Mouse (Mus musculus) liver, embryonic 16.5 days (tissue): ENCODE data around the gene Nop16. TPM values are rescaled to one million over a fixed set of nuclear protein-coding genes. Genes with fewer than 3 reads are reported as not detected.

Experiments
- ATAC-seq: fragments of 200-750 bp; cut with Nextera tagmentation; 2 replicates; pipeline ENCODE4 v1.8.0; 2017; ENCODE audit warnings: low read depth, mild to moderate bottlenecking, moderate number of reproducible peaks, moderate library complexity
- H3K27ac ChIP-seq: fragments of 300-500 bp; sonication (generic); 2 replicates; pipeline ENCODE4 v1.5.1; 2014; ENCODE audit warnings: mild to moderate bottlenecking, low read length
- H3K27me3 ChIP-seq: fragments of 300-500 bp; sonication (generic); 2 replicates; pipeline ENCODE4 v1.6.1; 2014; ENCODE audit warnings: low read depth, low read length, mixed read lengths; ENCODE audit not compliant: control insufficient read depth, insufficient read depth
- H3K36me3 ChIP-seq: fragments of 300-500 bp; sonication (generic); 2 replicates; pipeline ENCODE4 v1.6.1; 2014; ENCODE audit warnings: mild to moderate bottlenecking; ENCODE audit not compliant: control insufficient read depth, insufficient read depth
- H3K4me1 ChIP-seq: fragments of 300-500 bp; sonication (generic); 2 replicates; pipeline ENCODE4 v1.6.1; 2014; ENCODE audit warnings: low read depth, low read length, mixed read lengths; ENCODE audit not compliant: control insufficient read depth
- H3K4me2 ChIP-seq: fragments of 300-500 bp; sonication (generic); 2 replicates; pipeline ENCODE4 v1.6.1; 2014; ENCODE audit warnings: low read depth, low read length, mixed read lengths
- H3K4me3 ChIP-seq: fragments of 300-500 bp; sonication (generic); 2 replicates; pipeline ENCODE4 v1.5.1; 2014; ENCODE audit warnings: low read depth, mild to moderate bottlenecking, low read length
- H3K9ac ChIP-seq: fragments of 300-500 bp; sonication (generic); 2 replicates; pipeline ENCODE4 v1.6.1; 2014; ENCODE audit warnings: low read depth, low read length
- H3K9me3 ChIP-seq: fragments of 300-500 bp; sonication (generic); replicated peaks from 2 replicates; pipeline ENCODE4 v1.6.1; 2016; ENCODE audit warnings: low read length; ENCODE audit not compliant: control insufficient read depth
- WGBS: fragments of 180-500 bp; shearing (Covaris S2); extraction: QIAGEN DNeasy Blood & Tissue Kit; methylation state at CpG from one replicate; pipeline ENCODE4 v1.1.7; 2014; ENCODE audit not compliant: insufficient replicate concordance; 5-methylcytosine and 5-hydroxymethylcytosine counted together
- polyA plus RNA-seq: library from polyadenylated mRNA; unstranded; fragments of >200 nt; fragmentation: Nextera tagmentation; extraction: Ambion mirVana; gene quantifications from 2 replicates; pipeline ENCODE4 v1.2.1, GENCODE M21; 2015

Nop16 gene
- polyA plus RNA-seq, result 37.9 and 41.0 TPM in 2 replicates

DNA sequence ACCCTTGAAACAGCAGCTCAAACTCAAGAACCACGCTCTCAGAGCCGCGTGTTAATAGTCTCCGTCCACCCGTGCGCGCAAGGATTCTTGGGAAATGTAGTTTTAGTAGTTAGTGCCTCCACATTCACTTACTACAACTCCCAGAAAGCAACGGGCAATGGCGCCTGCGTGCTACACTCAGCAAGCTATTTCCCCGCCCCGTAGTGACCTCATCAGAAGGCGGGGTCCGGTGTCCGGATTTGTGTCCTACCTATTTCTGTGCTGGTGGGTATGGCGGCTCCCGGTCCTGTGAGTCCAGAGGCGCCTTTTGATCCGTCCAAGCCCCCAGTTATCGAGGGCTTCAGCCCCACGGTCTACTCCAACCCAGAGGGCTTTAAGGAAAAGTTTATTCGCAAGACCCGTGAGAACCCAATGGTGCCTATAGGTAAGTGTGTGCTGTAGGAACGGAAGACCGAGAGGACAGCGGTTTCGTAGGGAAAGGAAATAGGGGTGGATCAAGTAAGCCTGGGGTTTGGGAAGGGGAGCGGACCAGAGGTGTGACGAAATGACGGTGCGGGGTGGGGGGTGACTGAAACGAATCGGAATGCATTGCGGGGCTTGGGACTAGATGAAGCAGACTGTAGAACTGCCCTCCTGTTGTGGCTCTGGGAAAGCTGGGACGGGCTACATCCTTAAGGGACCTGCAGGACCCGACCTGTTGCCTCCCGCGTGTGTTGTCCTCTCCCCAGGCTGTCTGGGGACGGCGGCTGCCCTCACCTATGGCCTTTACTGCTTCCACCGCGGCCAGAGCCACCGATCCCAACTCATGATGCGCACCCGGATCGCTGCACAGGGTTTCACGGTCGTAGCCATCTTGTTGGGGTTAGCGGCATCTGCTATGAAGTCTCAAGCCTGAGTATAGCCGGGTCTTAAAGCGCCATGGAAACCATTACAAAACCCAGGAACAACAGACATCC, at the start of gene Nop16, which contains the start of gene Higd2a:
Nop16 (minus strand) TSS at position 95 of the 956 bp plus-strand sequence.
Higd2a (plus strand) TSS at position 212 of the 956 bp plus-strand sequence.
- Histone ChIP-seq H3K36me3 (no peaks in the 10 kb centered on the region; the same call in 1 of the 2 replicates), H3K9ac (peak within 1 kb of the TSS; percentile 84), H3K4me2 (peak within 1 kb of the TSS; percentile 86), H3K4me1 (peaks cover 10% of the 10 kb centered on the region), H3K4me3 (peak within 1 kb of the TSS; percentile 82), H3K27me3 (no peaks in the 10 kb centered on the region), H3K9me3 (no peaks in the 10 kb centered on the region), H3K27ac (peak within 1 kb of the TSS; percentile 73)
- ATAC-seq, result peak; percentile 98
- WGBS, result under 1% methylated on average over 51 of the region's 51 CpGs

DNA sequence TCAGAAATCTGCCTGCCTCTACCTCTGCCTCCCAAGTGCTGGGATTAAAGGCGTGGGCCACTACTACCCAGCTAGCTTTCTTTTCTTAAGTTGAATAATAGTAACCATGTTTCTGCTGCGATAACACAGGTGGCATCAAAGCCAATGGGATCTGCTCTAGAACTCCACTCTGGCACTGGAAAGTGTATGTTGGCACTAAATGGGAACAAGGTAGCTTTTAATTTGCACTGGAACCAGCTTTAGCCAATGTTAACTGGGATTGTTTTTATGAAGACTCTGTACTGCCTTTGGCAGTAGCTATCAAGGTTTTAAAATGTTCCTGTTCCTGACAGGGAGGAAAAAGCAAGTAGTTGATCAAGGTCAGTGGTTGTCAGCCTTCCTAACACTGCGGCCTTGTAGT, 45.1 kb upstream of the Nop16 start:
- Histone ChIP-seq H3K4me3 (no peak overlapping the region), H3K27me3 (no peaks in the 10 kb centered on the region), H3K27ac (no peak overlapping the region), H3K36me3 (no peaks in the 10 kb centered on the region), H3K4me1 (no peaks in the 10 kb centered on the region; the same call in 1 of the 2 replicates), H3K9ac (no peak overlapping the region), H3K9me3 (no peaks in the 10 kb centered on the region), H3K4me2 (no peak overlapping the region)
- no peak for ATAC-seq
- WGBS, result 85% methylated on average over 3 of the region's 3 CpGs

DNA sequence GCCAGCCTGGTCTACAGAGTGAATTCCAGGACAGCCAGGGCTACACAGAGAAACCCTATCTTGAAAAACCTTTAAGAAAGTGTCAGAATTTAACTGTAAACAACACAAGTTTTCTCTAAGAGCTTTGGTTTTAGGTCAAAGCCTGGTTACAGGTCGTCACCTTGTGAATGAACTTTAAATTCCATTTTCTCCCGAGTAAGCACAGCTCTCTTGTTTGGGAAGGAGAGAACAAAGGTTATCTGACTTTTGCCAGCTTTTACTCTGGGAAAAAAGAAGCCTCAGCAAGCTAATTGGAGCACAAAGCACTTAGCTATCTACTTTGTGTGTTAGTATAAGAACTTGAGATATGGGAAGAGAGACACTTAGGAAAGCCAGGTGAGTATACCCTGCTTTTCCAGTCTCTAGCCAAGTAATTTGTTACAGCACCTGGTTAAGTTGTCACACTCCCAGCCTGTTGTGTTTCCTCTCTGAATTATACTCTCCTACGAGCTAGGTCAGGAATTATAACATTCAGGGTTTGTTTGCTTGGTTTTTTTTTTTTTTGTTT, 42.9 kb upstream of the Nop16 start:
- no peaks in the 10 kb centered on the region for H3K9me3 ChIP-seq
- H3K4me2 ChIP-seq, result no peak overlapping the region
- no peak for ATAC-seq
- H3K36me3 ChIP-seq, result no peaks in the 10 kb centered on the region
- no peaks in the 10 kb centered on the region for H3K27me3 ChIP-seq
- H3K4me3 ChIP-seq, result no peak overlapping the region
- peaks cover 6% of the 10 kb centered on the region for H3K4me1 ChIP-seq
- H3K9ac ChIP-seq, result no peak overlapping the region
- 56% methylated on average over 3 of the region's 3 CpGs for WGBS
- H3K27ac ChIP-seq, result peak overlapping the region; percentile 2; the same call in 1 of the 2 replicates

DNA sequence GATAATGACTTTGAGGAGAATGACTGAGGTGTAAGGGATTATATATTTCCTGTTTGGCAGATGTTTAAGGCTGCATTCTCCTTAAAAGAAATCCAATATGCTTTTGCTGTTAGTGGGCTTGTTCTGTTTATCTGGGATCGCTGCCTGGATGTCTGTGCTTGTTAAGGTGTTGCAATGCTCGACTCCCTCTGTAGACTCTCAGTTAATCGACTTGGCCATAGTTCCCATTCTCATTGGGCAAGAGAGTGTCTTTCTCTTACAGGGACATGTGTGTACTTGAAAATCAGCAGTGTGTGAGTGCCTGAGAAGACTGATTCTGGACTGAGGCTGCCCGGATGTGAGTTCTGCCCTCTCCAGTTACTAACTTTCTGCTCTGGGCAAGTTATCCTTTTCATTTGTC, 39.2 kb upstream of the Nop16 start:
- Histone ChIP-seq H3K27me3 (no peaks in the 10 kb centered on the region), H3K9me3 (no peaks in the 10 kb centered on the region), H3K36me3 (no peaks in the 10 kb centered on the region), H3K9ac (no peak overlapping the region), H3K4me3 (no peak overlapping the region), H3K4me2 (no peak overlapping the region), H3K27ac (peak overlapping the region; percentile 38; the same call in 1 of the 2 replicates), H3K4me1 (peaks cover 6% of the 10 kb centered on the region)
- peak; percentile 81 for ATAC-seq
- 56% methylated on average over 4 of the region's 4 CpGs for WGBS

DNA sequence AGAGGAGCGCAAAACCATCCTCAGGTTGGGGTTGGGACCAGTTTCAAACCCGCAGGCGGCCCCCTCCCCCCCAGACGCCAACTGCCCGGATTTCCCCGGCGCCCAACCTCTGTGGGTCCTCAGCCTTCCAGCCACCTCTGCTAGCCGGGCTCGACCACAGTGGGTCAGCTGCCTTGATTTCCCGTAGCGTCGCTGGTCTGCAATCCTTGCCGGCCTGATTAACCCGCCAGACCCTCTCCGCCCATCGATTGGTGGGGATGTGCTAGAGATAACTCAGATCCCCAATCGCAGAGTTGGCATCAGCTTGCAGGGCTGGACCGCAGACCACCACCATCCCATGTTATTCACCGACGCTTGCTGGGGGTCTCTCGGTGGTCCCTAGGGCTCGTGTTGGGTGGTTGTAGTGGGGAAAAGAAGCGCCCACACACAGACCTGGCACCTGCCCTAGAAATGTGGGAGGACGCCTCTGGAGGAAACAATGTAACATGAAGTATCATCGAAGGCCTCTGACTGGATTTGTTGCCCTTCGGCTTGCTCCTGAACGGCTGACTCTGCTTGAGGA, 32.2 kb upstream of the Nop16 start:
- H3K27ac ChIP-seq, result peak overlapping the region; percentile 75
- peak overlapping the region; percentile 85 for H3K4me2 ChIP-seq
- no peaks in the 10 kb centered on the region for H3K36me3 ChIP-seq
- peak overlapping the region; percentile 89 for H3K9ac ChIP-seq
- peak; percentile 37 for ATAC-seq
- under 1% methylated on average over 27 of the region's 27 CpGs for WGBS
- H3K4me1 ChIP-seq, result peaks cover 14% of the 10 kb centered on the region
- no peaks in the 10 kb centered on the region for H3K9me3 ChIP-seq
- H3K27me3 ChIP-seq, result no peaks in the 10 kb centered on the region; the same call in 1 of the 2 replicates
- peak overlapping the region; percentile 84 for H3K4me3 ChIP-seq

DNA sequence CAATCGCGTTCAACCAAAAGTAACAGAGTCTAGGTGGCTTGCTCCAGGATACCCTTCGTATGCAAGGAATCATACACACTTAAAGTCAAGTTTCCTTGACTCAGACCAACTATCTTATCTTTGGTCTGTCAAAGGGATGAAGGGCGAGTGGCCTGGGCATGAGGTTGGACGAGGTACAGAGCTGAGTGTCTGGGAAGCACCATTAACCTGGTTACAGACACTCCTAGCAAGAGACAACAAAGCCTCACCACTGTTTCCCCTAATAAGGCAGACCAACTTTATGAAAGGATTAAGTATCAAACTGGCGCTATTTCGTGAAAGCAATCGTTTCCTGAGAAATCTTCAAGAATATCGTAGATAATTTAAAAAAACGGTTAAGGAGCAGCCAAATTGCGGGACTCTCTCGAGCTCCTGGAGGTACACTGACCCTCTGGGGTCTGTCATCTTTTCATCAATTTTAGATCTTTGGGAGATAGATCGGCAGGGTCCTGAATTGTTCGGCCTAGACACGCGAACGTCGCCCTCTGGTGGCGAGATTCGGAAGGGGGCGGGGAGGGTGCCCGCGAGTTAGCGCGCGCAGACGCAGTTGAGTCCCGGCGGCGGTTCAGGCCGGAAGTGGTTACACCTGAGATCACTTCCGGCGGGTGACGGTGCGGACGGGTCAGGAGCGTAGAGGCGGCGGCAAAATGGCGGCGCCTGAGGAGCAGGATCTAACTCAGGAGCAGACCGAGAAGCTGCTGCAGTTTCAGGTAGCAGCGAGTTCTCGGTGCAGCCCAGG, 31.5 kb upstream of the Nop16 start, which contains the start of gene Faf2:
Faf2 (plus strand) TSS at position 630 of the 778 bp plus-strand sequence.
- H3K9ac ChIP-seq, result peak within 1 kb of the TSS; percentile 89
- no peaks in the 10 kb centered on the region; the same call in 1 of the 2 replicates for H3K27me3 ChIP-seq
- H3K4me2 ChIP-seq, result peak within 1 kb of the TSS; percentile 85
- peaks cover 14% of the 10 kb centered on the region for H3K4me1 ChIP-seq
- ATAC-seq, result peak; percentile 100
- peak within 1 kb of the TSS; percentile 84 for H3K4me3 ChIP-seq
- no peaks in the 10 kb centered on the region for H3K36me3 ChIP-seq
- peak within 1 kb of the TSS; percentile 75 for H3K27ac ChIP-seq
- 9% methylated on average over 44 of the region's 44 CpGs for WGBS
- H3K9me3 ChIP-seq, result no peaks in the 10 kb centered on the region

DNA sequence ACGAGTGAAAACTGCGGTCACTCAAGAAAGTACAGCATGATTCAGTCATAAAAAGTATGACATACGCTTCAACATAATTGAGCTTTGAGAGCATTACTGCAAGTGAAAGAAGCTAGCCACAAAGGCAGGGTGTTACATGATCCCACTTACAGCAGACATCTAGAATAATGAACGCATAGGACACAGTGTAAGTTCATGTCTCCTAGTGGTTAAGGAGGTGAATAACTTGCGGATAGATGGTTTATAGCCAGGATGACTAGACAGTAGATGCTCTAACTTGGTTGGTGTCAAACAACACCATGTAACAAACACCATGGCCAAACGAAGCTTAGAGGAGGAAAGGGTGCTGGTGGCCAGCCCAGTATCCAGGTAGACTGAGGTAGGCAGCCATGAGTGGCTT, 27.1 kb upstream of the Nop16 start:
- Histone ChIP-seq H3K27ac (no peak overlapping the region), H3K4me2 (no peak overlapping the region), H3K4me1 (peaks cover 4% of the 10 kb centered on the region), H3K9me3 (no peaks in the 10 kb centered on the region), H3K9ac (no peak overlapping the region), H3K27me3 (no peaks in the 10 kb centered on the region; the same call in 1 of the 2 replicates), H3K4me3 (no peak overlapping the region), H3K36me3 (no peaks in the 10 kb centered on the region)
- no peak for ATAC-seq
- 60% methylated on average over 6 of the region's 6 CpGs for WGBS

DNA sequence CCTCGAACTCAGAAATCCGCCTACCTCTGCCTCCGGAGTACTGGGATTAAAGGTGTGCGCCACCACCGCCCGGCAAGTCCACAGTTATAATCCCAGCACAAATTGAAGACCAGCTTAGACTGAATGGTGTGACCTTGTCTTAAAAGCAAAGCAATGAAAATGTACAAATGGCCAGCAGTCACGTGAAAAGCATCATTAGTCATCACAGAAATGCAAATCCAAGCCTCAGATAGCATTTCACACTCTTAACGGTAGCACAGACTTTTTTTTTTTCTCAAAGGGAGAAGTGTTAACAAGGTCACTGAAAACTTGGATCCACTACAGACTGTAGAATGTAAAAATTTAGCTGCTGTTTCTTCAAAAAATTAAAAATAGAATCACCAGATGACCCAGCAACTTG, 26.4 kb upstream of the Nop16 start:
- Histone ChIP-seq H3K9me3 (no peaks in the 10 kb centered on the region), H3K9ac (no peak overlapping the region), H3K4me1 (peaks cover 9% of the 10 kb centered on the region), H3K36me3 (no peaks in the 10 kb centered on the region), H3K4me2 (no peak overlapping the region), H3K27ac (no peak overlapping the region), H3K27me3 (no peaks in the 10 kb centered on the region; the same call in 1 of the 2 replicates), H3K4me3 (no peak overlapping the region)
- 72% methylated on average over 8 of the region's 8 CpGs for whole genome bisulfite sequencing
- no peak for ATAC-seq
